Mouse (Mus musculus) cortical plate, adult 2 months (tissue): ENCODE data around the gene Mgat5b.

Experiments used
- CTCF ChIP-seq: fragments of 200-500 bp; IDR thresholded peaks from 2 replicates; pipeline ENCODE4 v1.5.1; 2011; ENCODE audit warnings: mild to moderate bottlenecking, control low read depth, low read length; ENCODE audit not compliant: insufficient read depth; ENCODE audit errors: extremely low read depth
- POLR2A ChIP-seq: fragments of 200-500 bp; IDR thresholded peaks from 2 replicates; pipeline ENCODE4 v1.6.1; 2011; ENCODE audit warnings: mild to moderate bottlenecking, low read length, control low read depth; ENCODE audit not compliant: insufficient read depth; ENCODE audit errors: extremely low read depth

DNA sequence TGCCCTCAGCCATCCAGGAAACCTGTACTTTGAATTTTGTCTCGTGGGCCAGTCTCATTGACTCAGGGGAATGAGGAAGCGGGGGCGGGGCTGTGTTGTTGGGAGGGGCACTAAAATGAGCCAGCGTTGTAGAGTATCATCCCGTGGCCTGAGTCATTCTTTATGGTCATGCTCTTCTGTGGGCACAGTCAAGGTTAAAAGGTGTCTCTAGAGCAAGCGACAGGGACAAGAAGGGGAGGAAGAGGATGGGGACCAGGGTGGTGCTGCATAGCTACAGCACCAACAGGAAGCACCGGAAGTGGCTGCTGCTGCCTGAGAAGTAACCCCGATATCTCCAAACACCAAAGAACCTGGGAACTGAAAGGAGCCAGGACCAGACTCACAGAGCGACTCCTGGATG is 31.2 kb downstream of the Mgat5b start:
- TF ChIP-seq POLR2A (no peak), CTCF (no peak)
